Mouse (Mus musculus) olfactory bulb, adult 2 months (tissue): ENCODE data around the gene Tjp3.

Source experiments
- CTCF ChIP-seq: fragments of 200-500 bp; IDR thresholded peaks from 2 replicates; pipeline ENCODE4 v1.5.1; 2012; ENCODE audit warnings: low read depth, mild to moderate bottlenecking, low read length, moderate library complexity; ENCODE audit not compliant: insufficient read depth
- POLR2A ChIP-seq: fragments of 200-500 bp; IDR thresholded peaks from 2 replicates; pipeline ENCODE4 v1.6.1; 2012; ENCODE audit warnings: mild to moderate bottlenecking, low read depth, low read length, moderate library complexity; ENCODE audit not compliant: insufficient read depth

DNA sequence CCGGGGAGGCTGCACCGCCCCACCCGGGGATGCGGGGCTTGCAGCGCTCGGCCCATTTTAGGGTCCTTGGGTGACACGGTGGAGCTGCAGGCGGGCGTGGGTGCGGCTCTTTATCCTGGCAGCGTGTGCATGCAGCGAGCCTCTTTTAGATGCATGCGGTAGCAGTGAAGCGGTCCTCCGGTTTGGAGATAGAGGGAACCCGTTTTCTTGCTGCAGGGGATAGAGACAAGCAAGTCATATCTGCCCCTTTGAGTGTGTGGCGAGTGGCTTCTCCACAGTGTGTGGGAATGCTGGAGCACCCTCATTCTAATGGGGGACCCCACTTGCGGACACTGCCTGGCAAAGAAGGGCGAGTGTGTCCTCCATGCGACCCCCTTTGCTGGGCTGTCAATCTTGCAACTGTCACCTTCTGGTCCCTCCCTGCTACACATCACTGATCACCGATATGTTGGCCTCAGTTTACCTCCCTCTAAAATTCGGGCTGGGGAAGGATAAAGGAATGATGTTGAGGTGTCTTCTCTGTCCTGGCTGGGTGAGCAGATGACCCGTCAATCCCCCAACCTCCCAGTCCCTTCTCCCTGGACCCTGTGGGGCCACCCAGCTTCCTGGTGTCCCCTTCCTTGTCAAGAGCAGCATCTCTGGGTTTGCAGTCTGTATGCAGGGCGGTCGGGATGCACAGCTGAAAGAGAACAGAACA lies 2.1 kb upstream of the Tjp3 start:
- TF ChIP-seq POLR2A, result no peak
- no peak for TF ChIP-seq CTCF
